Mouse (Mus musculus) adrenal gland, postnatal 14 days (tissue): ENCODE measurements at regions not wholly inside any gene's neighbourhood (a gene's known extent, or its start where the extent isn't known, plus 50 kb on each side); places are given as distances from the start of the nearest gene placed in this dataset.
"Not testable (repeated sequence)": the region's sequence is repeated elsewhere in the genome, so short reads cannot be mapped to it uniquely, and the experiment has no call there.

Experiments
- DNase-seq: peaks from one replicate; pipeline ENCODE4 v3.0.0; 2021; ENCODE audit warnings: mixed read lengths

DNA sequence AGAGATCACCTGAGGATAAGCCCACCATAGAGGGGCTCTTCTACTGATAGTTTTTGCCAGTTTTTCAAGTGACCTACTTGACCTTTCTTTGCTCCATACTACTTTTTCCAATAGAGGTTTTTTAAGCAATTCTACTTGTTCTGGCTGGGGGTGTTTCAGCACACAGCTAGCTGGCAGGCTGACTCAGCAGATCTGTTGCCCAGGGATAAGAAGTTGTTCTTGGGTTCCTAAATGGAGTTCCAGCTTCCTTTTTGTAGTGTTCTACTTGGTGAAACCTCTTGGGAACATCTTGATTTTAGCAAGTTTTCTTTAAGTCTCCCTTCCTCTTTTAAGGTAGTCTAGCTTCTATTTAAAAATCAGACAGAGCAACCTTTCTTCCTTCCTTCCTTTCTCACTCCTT is 61.0 kb downstream of the 4930474N05Rik start:
- DNase-seq: no peak

DNA sequence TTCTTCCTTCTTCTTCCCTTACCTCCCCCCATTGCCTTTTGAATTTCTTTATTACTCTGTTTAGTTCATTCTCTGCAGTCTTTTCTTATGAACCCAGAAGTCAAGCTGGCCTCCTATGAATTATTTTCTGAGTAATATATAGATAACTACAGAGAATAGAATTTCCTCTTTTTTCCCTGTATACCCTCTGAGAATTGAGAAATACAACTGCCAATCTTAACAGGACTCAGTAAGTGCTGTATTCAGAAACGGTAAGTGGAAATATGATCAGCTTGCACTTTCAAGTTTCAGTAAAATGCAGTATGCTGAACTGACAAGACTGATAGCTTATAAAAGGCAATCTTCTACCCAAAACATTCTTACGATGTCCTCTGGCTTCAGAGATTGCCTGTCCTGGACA is 61.5 kb downstream of the 4930474N05Rik start:
- no peak for DNase-seq

DNA sequence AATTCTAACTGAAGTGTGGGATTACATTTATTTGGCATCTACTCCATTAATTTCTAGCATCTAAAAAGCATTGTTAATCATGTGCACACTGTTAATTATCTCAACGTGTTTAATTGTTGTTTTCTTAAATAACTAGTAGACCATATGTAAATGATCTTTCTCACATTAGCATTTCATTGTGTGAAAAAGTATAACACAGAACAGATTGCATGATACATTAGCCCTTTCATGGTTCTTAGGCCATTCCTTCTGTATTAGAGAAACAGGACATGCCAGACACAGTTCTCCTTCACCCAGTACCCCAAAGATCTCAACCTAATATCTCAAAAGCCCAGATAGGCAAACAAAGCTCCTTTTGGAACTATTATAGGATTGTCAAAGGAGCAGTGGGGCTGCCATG is 89.0 kb downstream of the 4930474N05Rik start:
- no peak for DNase-seq

DNA sequence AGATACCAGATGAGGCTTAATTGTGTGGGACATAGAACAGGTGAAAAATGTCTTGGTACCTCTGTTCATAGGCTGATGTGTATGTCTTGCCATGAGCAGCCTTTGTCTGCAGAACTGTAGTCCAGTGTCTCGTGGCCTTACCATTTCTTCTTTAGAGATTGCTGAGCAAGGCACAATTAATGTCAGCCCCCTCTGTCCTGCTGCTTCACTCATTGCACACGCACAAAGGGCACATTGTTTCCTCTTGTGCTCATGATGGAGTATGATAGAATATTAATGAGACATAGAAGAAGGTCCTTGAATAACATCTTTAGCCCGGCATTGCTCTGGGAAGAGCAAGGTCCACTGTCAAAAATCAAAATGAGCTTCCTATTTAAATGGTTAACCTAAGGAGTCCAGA is 101.8 kb downstream of the 4930474N05Rik start:
- no peak for DNase-seq

DNA sequence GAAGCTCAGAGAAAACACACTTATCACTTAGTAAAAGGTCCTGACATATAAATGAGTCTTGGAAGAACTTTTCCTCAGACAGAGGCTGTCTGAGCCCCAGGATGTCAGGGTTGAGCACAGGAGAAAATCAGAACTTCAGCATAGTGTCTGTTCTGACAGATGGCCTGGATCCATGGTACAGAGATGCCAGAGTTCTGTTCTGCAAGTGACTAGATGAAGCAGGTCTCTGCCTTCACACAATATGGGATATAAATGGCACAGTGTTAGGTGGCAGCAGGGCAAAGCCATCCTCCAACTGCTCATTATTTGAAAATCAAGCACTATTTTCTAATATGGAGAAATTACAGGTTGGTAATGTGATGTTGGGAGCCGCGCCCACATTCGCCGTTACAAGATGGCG is 103.7 kb downstream of the 4930474N05Rik start:
- no peak for DNase-seq

DNA sequence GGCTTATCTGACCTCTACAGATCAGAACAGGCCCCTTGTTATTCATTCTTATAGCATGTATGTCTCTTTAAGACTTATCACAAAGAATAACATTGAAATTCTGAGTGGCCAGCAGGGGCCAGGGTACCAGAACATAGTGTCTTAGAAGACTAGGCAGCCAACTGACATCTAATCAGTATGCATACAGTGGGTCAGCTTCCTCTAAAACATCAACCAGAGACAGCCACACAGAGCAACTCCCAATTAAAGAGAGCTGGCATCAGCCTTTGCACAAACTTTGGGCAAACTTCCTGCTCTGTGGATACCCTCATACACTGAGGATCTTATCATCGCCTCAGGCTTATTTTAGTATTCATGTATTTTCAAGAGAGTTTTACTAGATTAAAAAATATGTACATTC is 109.1 kb downstream of the 4930474N05Rik start:
- DNase-seq: no peak

DNA sequence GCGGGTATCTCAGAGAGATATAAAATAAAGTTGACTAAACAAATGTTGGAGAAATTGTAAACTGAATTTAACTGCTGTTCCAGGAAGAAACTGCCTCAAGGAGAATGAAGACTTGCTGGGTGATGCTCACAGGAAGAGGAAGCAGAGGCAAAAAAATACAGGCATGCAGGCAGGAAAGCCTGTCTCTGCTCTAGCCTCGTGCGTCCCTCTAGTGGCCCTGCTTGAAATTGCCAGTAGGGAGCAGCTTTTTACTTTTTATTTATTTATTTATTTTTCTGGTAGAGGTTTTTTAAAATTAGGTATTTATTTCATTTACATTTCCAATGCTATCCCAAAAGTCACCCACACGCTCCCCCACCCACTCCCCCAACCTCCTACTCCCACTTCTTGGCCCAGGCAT is 118.1 kb downstream of the 4930474N05Rik start:
- peak; percentile 52 for DNase-seq

DNA sequence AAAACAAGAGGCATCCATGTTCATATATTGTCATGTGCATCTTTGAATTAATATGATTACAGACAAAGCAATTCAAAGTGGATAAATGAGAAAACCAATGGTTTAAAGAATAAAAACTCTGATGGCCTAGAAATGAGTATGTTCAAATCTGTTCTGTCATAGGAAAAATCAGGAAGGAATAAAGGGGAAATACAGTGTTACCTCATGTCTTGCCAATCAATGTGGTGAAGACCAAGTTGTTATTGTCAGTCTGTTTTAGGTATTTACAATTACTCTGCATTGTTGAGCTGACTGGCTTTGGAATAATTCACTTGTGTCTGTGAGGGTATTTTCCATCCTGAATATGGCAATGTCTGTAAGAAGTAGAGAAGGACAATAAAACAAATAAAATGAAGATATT is 151.1 kb downstream of the 4930474N05Rik start:
- no peak for DNase-seq

DNA sequence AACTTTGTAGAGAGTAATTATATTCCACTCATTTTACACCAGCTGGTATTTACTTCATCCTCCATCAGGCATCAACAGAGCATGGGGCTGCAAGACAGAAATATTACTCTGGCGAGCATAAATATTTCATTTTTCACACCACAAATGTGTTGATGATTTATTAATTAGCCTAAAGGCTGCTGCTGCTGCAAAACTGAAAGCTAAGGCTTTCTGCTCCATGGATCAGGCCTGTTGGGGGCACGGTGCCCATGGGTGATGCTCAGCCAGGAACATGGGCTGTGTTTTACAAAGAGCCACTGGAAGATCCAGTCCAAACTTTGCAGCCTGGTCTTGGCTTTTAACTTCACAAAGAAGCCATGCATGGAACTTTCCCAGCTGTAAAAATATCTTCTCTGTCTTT is 167.4 kb downstream of the 4930474N05Rik start:
- DNase-seq: no peak

DNA sequence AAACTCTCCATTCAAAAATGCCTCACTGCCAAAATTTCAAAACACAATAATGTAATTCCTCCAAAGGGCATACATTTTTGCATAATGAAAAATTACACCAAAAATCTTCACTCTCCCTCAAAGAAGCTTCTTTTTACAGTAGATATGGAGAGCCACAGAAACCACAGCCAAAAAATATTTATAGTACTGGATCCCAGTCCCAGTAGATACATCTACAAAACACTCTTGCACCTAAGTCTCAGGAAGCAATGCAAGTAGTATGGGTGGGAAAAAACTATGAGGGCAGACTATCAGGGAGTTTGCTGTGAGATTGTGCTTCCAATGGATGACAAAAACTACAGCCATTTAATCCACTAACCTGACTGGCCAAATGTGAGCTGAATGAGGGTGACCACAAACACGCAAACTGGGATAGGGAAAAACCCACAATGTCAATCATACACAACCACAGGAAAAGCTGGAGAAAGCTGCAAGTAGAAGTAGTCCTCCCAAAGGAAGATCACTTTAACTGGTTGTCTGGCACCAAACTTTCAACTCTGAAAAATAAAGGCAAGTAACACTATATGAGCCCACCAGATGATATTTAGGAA is 189.2 kb downstream of the 4930474N05Rik start:
- DNase-seq: no peak

DNA sequence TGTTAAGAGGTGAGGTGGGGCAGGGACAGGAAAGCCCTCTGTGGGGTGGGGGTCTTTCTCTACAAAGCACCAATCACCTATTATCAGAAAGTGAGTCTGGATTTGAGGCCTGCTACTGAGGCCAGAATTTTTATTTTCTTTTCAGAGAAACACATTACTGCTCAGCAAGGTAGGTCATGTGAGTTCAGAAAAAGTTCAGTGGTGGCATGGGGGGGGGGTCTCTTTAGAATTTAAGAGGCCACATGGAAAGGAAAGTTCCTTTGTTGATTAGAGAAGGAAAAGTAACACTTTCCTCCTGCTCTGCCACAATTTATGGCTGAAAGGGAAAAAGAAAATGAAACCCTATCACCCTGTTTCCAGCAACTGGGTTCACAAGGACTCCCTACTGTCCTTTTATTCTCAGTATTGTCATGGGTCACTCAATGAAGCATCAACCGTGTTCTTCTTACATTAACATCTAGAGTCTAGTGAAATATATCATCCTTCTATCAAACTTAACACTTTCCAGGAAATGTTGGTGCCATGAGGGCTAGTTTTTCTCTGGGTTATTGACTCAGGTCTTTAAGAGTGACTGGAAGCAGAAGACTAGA is 194.1 kb downstream of the 4930474N05Rik start:
- no peak for DNase-seq

DNA sequence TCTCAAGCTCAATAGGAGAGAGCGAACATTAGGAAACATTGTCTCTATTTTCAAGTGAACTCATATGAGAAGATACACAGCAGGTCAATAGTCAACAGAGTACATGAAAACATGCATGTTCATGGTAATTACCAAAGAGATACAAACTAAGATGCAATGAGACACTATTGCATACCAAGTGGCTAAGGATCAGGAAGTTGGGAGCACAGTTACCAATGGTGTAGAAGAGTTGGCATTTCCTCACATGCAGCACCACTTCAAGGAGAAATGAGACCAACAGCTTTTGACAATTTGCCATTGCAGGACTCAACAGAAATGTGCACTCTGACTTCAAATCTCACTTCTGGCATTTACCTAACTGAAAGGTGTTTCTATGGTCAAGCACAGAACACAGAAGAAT is 215.6 kb downstream of the 4930474N05Rik start:
- no peak for DNase-seq

DNA sequence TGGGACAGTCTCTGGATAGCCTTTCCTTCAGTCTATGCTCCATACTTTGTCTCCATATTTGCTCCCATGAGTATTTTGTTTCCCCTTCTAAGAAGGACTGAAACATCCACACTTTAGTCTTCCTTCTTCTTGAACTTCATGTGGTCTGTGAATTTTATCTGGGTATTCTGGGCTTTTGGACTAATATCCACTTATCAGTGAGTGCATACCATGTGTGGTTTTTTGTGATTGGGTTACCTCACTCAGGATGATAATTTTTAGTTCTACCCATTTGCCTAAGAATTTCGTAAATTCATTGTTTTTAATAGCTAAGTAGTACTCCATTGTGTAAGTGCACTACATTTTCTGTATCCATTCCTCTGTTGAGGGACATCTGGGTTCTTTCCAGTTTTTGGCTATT is 220.0 kb downstream of the 4930474N05Rik start:
- DNase-seq: not testable (repeated sequence)

DNA sequence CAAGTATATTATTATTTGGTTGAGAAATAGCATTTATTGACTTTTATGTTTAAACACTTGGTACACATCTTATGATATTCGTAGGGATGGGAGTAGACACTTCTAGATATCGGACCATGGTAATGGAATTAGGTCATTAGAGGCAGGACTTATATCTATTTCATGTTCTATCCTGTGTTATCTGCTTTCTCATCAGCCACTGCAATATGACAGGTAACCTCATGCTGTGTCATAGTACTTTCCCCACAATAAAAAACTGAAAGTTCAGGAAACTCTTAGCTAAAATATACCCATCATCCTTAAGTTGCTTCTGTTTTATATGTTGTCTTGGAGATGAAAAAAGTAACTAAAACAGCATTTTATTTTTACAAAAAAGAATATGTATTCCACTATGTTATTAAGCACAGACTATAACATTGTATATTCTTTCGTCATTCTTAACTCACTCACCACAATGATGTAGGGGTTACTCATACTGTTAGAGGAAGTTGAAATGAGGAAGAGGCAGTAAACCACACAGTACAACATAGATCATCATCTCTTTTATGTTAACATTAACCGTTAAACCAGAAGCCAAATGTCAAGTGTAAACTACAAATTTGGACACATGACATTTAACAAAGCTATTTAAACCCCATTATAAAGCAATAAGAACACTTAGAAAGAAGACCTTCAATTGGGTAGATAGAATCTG is 221.8 kb downstream of the 4930474N05Rik start:
- no peak for DNase-seq

DNA sequence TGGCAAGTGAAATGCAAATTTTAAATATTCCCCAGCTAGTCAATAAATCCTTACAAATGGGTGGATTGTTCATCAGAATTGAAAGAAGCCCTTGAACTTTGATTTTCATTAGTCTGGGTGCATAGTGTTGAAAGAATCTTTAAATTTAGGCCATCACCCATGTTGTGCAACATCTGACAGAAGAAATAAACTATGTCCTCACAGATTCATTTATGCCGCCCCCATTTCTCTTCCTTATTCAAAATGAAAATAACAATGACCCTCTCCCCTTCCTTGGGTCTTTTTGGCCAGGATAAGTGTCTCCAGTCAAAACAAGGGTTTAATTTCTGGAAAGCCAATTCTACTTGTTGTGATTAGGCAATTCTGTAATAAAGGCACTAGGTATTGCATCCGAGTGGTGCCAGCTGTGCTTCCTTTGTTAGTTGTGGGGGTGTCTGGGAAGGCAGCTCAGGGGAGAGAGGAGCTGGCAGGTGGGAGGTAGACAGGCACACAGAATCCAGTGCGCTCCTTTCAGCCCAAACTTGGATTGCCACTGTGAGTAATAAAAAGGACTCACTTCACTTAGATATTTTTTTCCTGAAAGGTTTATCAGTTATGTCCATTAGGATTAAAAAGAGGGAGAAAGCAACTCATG is 233.7 kb downstream of the 4930474N05Rik start:
- no peak for DNase-seq

DNA sequence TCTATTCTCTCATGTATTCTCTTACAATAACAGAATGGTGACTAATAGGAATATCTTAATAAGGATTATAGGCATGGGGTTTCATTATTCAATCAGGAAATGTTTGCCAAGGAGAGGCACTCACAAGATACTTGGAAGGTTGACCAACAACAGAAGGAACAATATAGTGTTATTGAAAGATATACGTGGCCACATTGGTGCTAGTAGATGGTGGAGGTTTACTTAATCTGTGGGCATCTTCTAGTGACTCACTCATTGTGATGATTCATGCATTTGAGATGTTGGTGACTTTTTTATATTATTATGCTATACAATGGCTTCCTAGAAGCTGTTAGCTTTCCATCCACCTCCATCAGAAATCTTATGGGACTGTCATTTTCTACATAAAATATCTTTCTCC is 246.1 kb downstream of the 4930474N05Rik start:
- no peak for DNase-seq
